Mouse (Mus musculus) G1E-ER4 (cell line): ENCODE results near the gene Nlrp9c. TPM values are rescaled to one million over a fixed set of nuclear protein-coding genes. Genes with fewer than 3 reads are reported as not detected.
"Not testable (repeated sequence)": the region's sequence is repeated elsewhere in the genome, so short reads cannot be mapped to it uniquely, and the experiment has no call there.

Experiments
- GATA1 ChIP-seq: IDR thresholded peaks from one replicate; pipeline ENCODE4 v1.8.0; 2012; ENCODE audit warnings: low read length, inconsistent platforms
- polyA plus RNA-seq: library from polyadenylated mRNA; stranded (reverse); fragments of >175 nt; gene quantifications from 2 replicates; pipeline ENCODE4 v1.2.3, GENCODE M21; 2012

Gene Nlrp9c
- not detected in 2 replicates for polyA plus RNA-seq

GRCm38 (mm10) chr7:26403600-26403999 lies at the start of gene Nlrp9c:
Nlrp9c (minus strand) TSS chr7:26403700.
- TF ChIP-seq GATA1 = not testable (repeated sequence)

GRCm38 (mm10) chr7:26434813-26435212 lies 31.3 kb upstream of the Nlrp9c start, which contains the start of gene Nlrp4a:
Nlrp4a (plus strand) TSS chr7:26435113.
- TF ChIP-seq GATA1 = no peak

GRCm38 (mm10) chr7:26380807-26381206 lies 22.7 kb downstream of the Nlrp9c start:
- no peak for TF ChIP-seq GATA1

GRCm38 (mm10) chr7:26306926-26307325 lies 96.6 kb downstream of the Nlrp9c start, which contains the start of gene Cyp2a4:
Cyp2a4 (plus strand) TSS chr7:26307169.
- not testable (repeated sequence) for TF ChIP-seq GATA1

Other genes with a start within 250 kb of the Nlrp9c start
- not detected in 2 replicates for gene Cyp2b9, start 230.3 kb downstream of the Nlrp9c start, polyA plus RNA-seq
- gene Vmn1r184, start 143.4 kb downstream of the Nlrp9c start, polyA plus RNA-seq = not detected in 2 replicates
- not detected in 2 replicates for gene Cyp2a4, start 96.5 kb downstream of the Nlrp9c start, polyA plus RNA-seq
- gene Nlrp4a, start 31.4 kb upstream of the Nlrp9c start, polyA plus RNA-seq = not detected in 2 replicates
- gene Nlrp9a, start 131.3 kb upstream of the Nlrp9c start, polyA plus RNA-seq = not detected in 2 replicates
- gene Vmn1r185, start 214.8 kb upstream of the Nlrp9c start, polyA plus RNA-seq = not detected in 2 replicates